Comparison of ENCODE assay signal across 10 mouse cellular contexts in genomic region chr1:178590229-178591171, GRCm38 (mm10).
A peak's percentile ranks its signal among the peaks of the same experiment; 100 is the strongest.
DNase-seq lines count a peak whose midpoint lies in the region; ATAC-seq and TF ChIP-seq lines count a peak whose summit lies in the region.
"Had no signal": no experiment of that assay in that cellular context is flagged by ENCODE, and none has a peak within 500 bp of the region (broad histone marks: within the 10 kb centered on the region; RNA-seq: fewer than 3 reads in every experiment).

No protein-coding gene starts in this region.

- H3K27me3 ChIP-seq in testis, adult 2 months (ENCODE audit: control insufficient read depth, insufficient read depth, low read length): no peaks in the 10 kb centered on the region
- no peaks in the 10 kb centered on the region for H3K27me3 ChIP-seq in kidney, postnatal 0 days (ENCODE audit: insufficient read depth, low read length)
- H3K27me3 ChIP-seq in stomach, embryonic 16.5 days (ENCODE audit: control insufficient read depth, insufficient read depth, low read length): no peaks in the 10 kb centered on the region
- H3K27me3 ChIP-seq in forebrain, embryonic 14.5 days (replicated peaks; ENCODE audit: control insufficient read depth, insufficient read depth, low read length): no peaks in the 10 kb centered on the region
- H3K27me3 ChIP-seq: midbrain, embryonic 12.5 days had no signal

- no peak overlapping the region for H3K27ac ChIP-seq in testis, adult 2 months (ENCODE audit: control insufficient read depth, insufficient read depth, low read depth, low read length)
- peak overlapping the region; percentile 57 for H3K27ac ChIP-seq in kidney, postnatal 0 days
- peak overlapping the region; percentile 18; the same call in 1 of the 2 replicates for H3K27ac ChIP-seq in stomach, embryonic 16.5 days (ENCODE audit: low read length)
- H3K27ac ChIP-seq in forebrain, embryonic 14.5 days (ENCODE audit: low read depth, low read length): no peak overlapping the region
- H3K27ac ChIP-seq: midbrain, embryonic 12.5 days had no signal

- peaks cover 7% of the 10 kb centered on the region for H3K4me1 ChIP-seq in testis, adult 2 months (ENCODE audit: control insufficient read depth, insufficient read depth, low read length)
- H3K4me1 ChIP-seq in kidney, postnatal 0 days (replicated peaks; ENCODE audit: insufficient read depth, low read length): no peaks in the 10 kb centered on the region
- peaks cover 13% of the 10 kb centered on the region for H3K4me1 ChIP-seq in stomach, embryonic 16.5 days (ENCODE audit: control insufficient read depth, insufficient read depth, low read length)
- no peaks in the 10 kb centered on the region for H3K4me1 ChIP-seq in forebrain, embryonic 14.5 days (ENCODE audit: control insufficient read depth, insufficient read depth, low read length)

- WGBS in kidney, postnatal 0 days: 30% methylated on average over 13 of the region's 13 CpGs
- 53% methylated on average over 13 of the region's 13 CpGs for WGBS in stomach, embryonic 16.5 days
- WGBS in forebrain, embryonic 14.5 days: 79% methylated on average over 13 of the region's 13 CpGs

- H3K4me2 ChIP-seq in kidney, postnatal 0 days (ENCODE audit: low read length): peak overlapping the region; percentile 23
- H3K4me2 ChIP-seq in stomach, embryonic 16.5 days (ENCODE audit: low read depth, low read length): peak overlapping the region; percentile 32
- H3K4me2 ChIP-seq in forebrain, embryonic 14.5 days (ENCODE audit: low read length): no peak overlapping the region
- H3K4me2 ChIP-seq: midbrain, embryonic 12.5 days had no signal

- TF ChIP-seq CTCF in testis, adult 2 months (IDR thresholded peaks at IDR 0.05; ENCODE audit: control insufficient read depth, insufficient read depth, insufficient replicate concordance, low read depth, low read length): no peak
- TF ChIP-seq CTCF in kidney, postnatal 0 days (IDR thresholded peaks at IDR 0.05; ENCODE audit: low read depth): no peak

- H3K36me3 ChIP-seq in testis, adult 2 months (ENCODE audit: control insufficient read depth, insufficient read depth, low read length): no peaks in the 10 kb centered on the region
- H3K36me3 ChIP-seq in kidney, postnatal 0 days (ENCODE audit: insufficient read depth, low read length): no peaks in the 10 kb centered on the region
- no peaks in the 10 kb centered on the region for H3K36me3 ChIP-seq in stomach, embryonic 16.5 days (ENCODE audit: control insufficient read depth, insufficient read depth, low read length)
- H3K36me3 ChIP-seq in forebrain, embryonic 14.5 days (ENCODE audit: control insufficient read depth, insufficient read depth, low read length): no peaks in the 10 kb centered on the region
- H3K36me3 ChIP-seq: midbrain, embryonic 12.5 days had no signal

- ATAC-seq in kidney, postnatal 0 days (replicated peaks; ENCODE audit: low FRiP score, low read depth): peak; percentile 75
- ATAC-seq in stomach, embryonic 16.5 days (ENCODE audit: insufficient read depth, low FRiP score): peak; percentile 40; the same call in 1 of the 2 replicates
- ATAC-seq in forebrain, embryonic 14.5 days: no peak

- H3K4me3 ChIP-seq in testis, adult 2 months (ENCODE audit: control insufficient read depth, low read depth, low read length): peak overlapping the region; percentile 53
- H3K4me3 ChIP-seq in kidney, postnatal 0 days (replicated peaks; ENCODE audit: low read depth, low read length): no peak overlapping the region
- H3K4me3 ChIP-seq in stomach, embryonic 16.5 days (replicated peaks; ENCODE audit: low read length): no peak overlapping the region
- H3K4me3 ChIP-seq in forebrain, embryonic 14.5 days (ENCODE audit: low read depth, low read length): no peak overlapping the region
- H3K4me3 ChIP-seq: midbrain, embryonic 12.5 days had no signal

- no peak for TF ChIP-seq POLR2A in testis, adult 2 months (IDR thresholded peaks at IDR 0.05; ENCODE audit: control insufficient read depth, low read depth, low read length)

- no peak overlapping the region for H3K9ac ChIP-seq in kidney, postnatal 0 days (ENCODE audit: low read depth, low read length)
- no peak overlapping the region for H3K9ac ChIP-seq in stomach, embryonic 16.5 days (ENCODE audit: low read length)
- no peak overlapping the region for H3K9ac ChIP-seq in forebrain, embryonic 14.5 days (ENCODE audit: low read length)
- H3K9ac ChIP-seq: midbrain, embryonic 12.5 days had no signal

- no peaks in the 10 kb centered on the region for H3K9me3 ChIP-seq in kidney, postnatal 0 days (replicated peaks; ENCODE audit: low read length)
- H3K9me3 ChIP-seq in stomach, embryonic 16.5 days (replicated peaks; ENCODE audit: control insufficient read depth, low read length): no peaks in the 10 kb centered on the region
- no peaks in the 10 kb centered on the region for H3K9me3 ChIP-seq in forebrain, embryonic 14.5 days (replicated peaks; ENCODE audit: control insufficient read depth, low read length)
- H3K9me3 ChIP-seq: midbrain, embryonic 12.5 days had no signal

- peak; percentile 15 for DNase-seq in adrenal gland, adult 2 months
- DNase-seq in adrenal gland, adult 8-10 months: no peak
- DNase-seq in testis, postnatal 10 days (ENCODE audit: low spot score): no peak
- DNase-seq in kidney, postnatal 0 days (ENCODE audit: low spot score): peak; percentile 91
- no peak for DNase-seq in embryo, embryonic 10 days (ENCODE audit: low spot score)
- DNase-seq in forebrain, embryonic 14.5 days (ENCODE audit: low spot score): no peak
- DNase-seq: B cell, adult 2 months had no signal

Comparison
In these comparisons a context has a peak if more than half of its experiments do, and no peak if none do; other contexts are left out.
1. DNase-seq: peak in adrenal gland, adult 2 months (single experiment) and kidney, postnatal 0 days (single experiment); none in adrenal gland, adult 8-10 months (single experiment), testis, postnatal 10 days (single experiment), embryo, embryonic 10 days (single experiment) and forebrain, embryonic 14.5 days (single experiment).
2. H3K27ac ChIP-seq: peak in kidney, postnatal 0 days (single experiment) and stomach, embryonic 16.5 days (single experiment); none in testis, adult 2 months (single experiment) and forebrain, embryonic 14.5 days (single experiment).